Mouse (Mus musculus) frontal cortex, adult 2 months (tissue): ENCODE results near the gene Micall2. TPM values are rescaled to one million over a fixed set of nuclear protein-coding genes. Genes with fewer than 3 reads are reported as not detected.
"Not testable (repeated sequence)": the region's sequence is repeated elsewhere in the genome, so short reads cannot be mapped to it uniquely, and the experiment has no call there.

ENCODE experiments used
- DNase-seq, 2 experiments: peaks; one replicate each; pipeline ENCODE4 v3.0.0; 2022; ENCODE audit warnings: low spot score in 1 of 2; ENCODE audit errors: extremely low spot score in 1 of 2
- polyA plus RNA-seq: library from polyadenylated mRNA; depleted of rRNA; stranded (reverse); fragments of >200 nt; gene quantifications from 2 replicates; pipeline ENCODE4 v1.2.3, GENCODE M21; 2012

Micall2 gene
- polyA plus RNA-seq, 1 experiment: 2.5 TPM

DNA sequence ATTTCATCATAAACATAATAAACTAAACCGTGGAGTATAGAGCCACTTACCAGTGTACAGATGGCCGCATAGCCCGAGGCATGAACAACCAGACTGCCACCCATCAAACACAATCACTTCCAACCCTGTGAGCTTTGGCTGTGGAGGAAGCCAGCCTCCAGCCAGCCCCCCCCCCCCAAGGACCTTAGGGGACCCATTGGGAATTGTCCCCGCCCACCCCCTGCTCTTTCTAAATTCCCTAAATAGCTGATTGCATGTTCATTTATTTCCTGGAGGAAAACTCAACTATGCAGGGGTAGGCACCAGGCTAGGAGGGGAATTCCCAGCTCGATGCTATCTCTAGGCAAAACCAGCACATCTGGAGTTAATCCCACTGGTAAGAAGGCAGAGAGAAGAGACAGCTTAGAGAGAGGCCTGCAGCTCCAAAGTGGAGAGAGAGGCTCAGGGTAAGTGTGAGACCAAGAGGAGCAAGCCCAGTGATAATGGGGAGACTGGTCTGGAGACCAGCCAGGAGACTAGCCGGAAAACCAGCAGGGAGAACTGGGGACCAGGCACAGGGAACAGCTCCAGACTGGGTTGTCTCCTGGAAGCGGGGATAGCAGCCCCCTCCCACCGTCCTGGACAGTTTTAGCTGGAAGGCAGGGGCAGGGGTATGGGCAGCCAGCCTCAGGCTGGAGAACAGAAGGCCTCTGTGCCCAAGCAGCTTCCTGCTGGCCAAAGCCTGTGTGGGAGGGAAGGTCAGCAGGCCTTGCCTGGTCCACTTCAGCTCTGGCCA, 5.2 kb downstream of the Micall2 start:
- peak in 1 of 2 experiments; percentile 27 for DNase-seq

GRCm38 (mm10) chr5:139727261-139727660, 8.9 kb downstream of the Micall2 start:
- no peak for DNase-seq

GRCm38 (mm10) chr5:139726186-139726585, 9.9 kb downstream of the Micall2 start:
- DNase-seq: no peak

- no peak for DNase-seq
Observed at GRCm38 (mm10) chr5:139724336-139725116, 11.6 kb downstream of the Micall2 start.

DNA sequence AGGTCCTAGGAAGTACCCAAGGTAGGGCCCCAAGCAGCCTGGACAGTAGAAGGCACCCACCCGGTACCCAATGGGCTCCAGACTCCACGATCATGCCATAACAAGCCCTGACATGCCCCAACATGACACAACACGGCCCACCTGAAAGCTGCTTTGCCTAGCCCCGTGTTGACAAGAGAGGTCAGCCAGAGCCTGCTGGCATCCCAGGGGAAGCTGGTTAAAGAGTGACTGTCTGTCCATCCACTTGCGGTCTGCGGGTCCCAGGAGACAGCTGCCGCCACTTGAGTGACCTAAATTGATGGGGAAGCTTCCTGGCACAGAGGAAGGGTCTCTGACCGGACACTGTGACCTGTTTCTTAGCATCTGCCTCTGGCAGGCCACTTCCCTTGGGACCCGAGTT, 13.0 kb downstream of the Micall2 start:
- no peak for DNase-seq

DNA sequence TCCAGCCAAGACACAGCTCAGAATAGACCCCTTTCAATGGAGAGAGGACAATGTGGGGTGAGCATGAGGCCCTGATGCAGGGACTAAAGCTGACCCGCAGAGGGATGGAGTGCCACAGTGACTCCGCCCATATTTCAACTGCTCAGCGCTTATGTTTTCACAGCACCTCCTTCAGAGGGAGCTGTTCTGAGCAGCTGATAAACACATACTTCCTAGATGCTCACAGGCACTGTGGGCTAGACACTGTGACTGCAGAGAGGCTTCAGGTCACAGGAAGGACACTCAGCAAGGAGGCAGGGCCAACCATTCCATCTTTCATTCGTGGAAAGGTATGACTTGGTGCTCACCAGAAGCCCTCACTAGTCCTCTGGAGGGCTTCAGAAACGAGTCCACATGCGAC, 13.4 kb downstream of the Micall2 start:
- no peak for DNase-seq

- no peak for DNase-seq
Observed at GRCm38 (mm10) chr5:139718949-139719348, 17.2 kb downstream of the Micall2 start.

DNA sequence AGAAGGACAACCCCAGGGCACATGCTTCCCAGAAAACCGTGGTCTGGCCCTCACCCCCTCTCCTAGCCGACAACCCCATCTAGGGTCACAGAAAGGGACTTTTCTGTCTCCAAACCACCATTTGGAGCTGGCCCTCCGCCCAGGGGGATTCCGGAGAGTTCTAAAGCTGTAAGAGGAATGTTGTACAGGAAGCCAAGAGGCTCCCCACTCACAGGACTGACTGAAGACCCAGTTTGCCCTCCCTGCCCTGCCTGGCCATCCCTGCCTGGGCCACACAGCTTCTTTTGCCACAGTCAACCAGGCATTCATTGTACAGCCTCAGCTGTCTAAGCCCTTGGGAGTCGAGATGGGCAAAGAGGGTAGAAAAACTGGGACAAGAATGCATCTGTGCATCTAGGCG, 17.6 kb downstream of the Micall2 start:
- no peak for DNase-seq

GRCm38 (mm10) chr5:139717723-139718122, 18.4 kb downstream of the Micall2 start:
- DNase-seq: peak in 1 of 2 experiments; percentile 72

GRCm38 (mm10) chr5:139706496-139706895, 29.6 kb downstream of the Micall2 start:
- DNase-seq: no peak

GRCm38 (mm10) chr5:139702905-139703304, 33.2 kb downstream of the Micall2 start:
- DNase-seq: no peak

- no peak for DNase-seq
Observed at GRCm38 (mm10) chr5:139702236-139702635, 33.9 kb downstream of the Micall2 start.

- DNase-seq: no peak
Observed at GRCm38 (mm10) chr5:139696954-139697353, 39.2 kb downstream of the Micall2 start.

DNA sequence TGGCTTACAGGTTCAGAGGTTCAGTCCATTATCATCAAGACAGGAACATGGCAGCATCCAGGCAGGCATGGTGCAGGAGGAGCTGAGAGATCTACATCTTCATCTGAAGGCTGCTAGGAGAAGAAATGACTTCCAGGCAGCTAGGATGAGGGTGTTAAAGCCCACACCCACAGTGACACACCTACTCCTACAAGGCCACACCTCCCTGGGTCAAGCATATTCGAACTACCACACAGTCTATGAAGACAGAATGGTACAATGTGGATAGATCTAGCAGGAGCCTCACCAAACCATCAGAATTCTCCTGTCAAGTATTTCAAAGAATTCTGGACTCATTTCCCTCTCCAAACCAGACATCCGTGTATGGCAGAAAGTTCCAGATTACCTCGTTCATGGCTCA, 40.3 kb downstream of the Micall2 start:
- DNase-seq: not testable (repeated sequence)

GRCm38 (mm10) chr5:139694989-139695571, 41.1 kb downstream of the Micall2 start:
- no peak for DNase-seq

DNA sequence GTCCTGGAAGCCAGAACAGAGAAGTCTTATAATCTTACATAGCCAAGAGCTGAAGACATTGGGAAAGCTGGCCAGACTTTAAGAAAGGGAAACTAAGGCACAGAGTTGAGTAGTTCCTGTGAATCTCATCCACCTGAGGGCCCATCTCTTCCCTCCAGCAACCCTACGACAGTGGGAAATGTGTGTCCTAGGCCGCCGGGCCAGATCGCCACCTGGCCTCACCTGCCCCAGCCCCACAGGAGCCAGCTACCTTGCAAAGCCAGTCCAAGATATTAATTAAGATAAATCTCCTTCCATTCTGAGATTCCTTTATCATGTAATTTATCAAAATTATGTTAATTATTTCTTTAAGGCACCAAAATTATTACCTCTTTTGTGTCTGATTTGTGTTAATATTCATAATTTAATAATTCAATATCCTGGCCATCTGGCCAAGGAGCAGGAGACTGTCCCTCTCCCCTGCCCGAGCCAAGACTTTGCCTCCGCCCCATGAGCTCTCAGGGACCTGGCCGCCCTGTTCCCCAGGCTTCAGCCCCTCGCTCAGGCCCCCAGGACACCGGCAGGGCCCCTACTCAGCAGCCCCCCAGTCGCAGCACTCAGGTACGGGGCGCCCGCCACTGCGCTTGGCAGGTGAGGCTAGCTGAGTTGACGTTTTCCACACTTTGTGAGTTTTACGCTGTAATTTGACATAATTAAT, 41.7 kb downstream of the Micall2 start:
- DNase-seq: no peak

DNA sequence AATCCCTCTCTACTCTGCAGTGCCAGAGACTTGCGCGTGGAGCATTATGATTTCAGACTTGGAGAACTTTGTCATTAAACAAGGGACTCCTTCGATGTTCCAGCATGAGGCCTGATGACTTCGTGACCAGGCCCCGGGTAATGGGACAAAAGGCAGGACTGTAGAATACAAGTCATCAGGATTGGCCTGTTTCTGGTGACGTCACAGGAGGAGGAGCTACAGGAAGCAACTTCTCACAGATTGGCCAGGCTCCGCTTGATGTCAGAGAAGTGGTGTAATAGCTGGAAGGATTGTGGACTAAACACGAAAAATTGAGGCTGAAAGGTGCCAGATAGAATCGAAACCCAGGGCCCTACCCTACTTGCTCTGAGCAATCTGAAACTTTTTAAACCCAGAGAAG, 45.3 kb downstream of the Micall2 start:
- no peak for DNase-seq

- no peak for DNase-seq
Observed at GRCm38 (mm10) chr5:139688356-139688755, 47.8 kb downstream of the Micall2 start.

- DNase-seq: peak in 1 of 2 experiments; percentile 17
Observed at GRCm38 (mm10) chr5:139687646-139688045, 48.5 kb downstream of the Micall2 start.

DNA sequence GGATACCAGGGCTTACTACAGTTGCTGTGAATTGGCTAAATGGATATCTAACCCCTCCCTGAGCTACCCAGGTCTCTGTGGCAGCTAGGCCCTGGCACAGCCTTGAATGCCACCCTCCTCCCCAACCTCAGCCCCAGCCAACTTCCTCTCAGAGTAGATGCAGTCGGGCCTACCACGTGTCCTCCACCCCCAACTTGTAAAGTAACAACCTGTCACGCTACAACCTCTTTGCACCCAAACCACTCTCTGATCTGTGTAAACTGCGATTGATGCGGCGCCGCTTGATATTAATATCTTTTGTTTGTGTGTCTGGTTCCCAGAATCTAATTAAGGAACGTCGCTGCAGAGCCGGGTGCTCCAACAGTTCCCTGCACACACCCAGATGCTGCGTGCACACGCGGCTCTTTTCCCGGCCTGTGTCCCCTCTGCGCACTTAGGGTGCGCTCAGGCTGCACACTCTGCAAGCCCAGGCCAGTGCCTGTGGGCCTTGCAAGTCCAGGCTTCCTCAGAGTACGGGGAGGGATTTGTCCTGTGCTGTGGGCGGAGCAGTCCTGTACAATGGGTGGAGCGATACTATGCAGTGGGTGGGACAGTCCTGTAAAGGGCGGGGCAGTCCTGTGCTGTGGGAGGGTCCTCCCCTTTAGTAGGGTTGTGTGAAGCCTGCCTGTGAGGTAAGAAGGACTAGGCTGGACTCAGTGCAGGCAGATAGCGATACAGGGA, 49.4 kb downstream of the Micall2 start:
- peak; percentile 8 to 22 for DNase-seq
